Mouse (Mus musculus) heart, embryonic 13.5 days (tissue): ENCODE data around the gene Entpd8. TPM values are rescaled to one million over a fixed set of nuclear protein-coding genes. Genes with fewer than 3 reads are reported as not detected.

Source experiments
- ATAC-seq: fragments of 200-750 bp; cut with Nextera tagmentation; 2 replicates; pipeline ENCODE4 v1.8.0; 2017; ENCODE audit warnings: moderate TSS enrichment; ENCODE audit not compliant: insufficient number of reproducible peaks, low FRiP score, low TSS enrichment; ENCODE audit errors: extremely low read depth
- H3K27ac ChIP-seq: fragments of 300-500 bp; sonication (generic); replicated peaks from 2 replicates; pipeline ENCODE4 v1.5.1; 2015; ENCODE audit warnings: moderate library complexity, mild to moderate bottlenecking, inconsistent platforms
- H3K27me3 ChIP-seq: fragments of 300-500 bp; sonication (generic); replicated peaks from 2 replicates; pipeline ENCODE4 v1.6.1; 2015; ENCODE audit warnings: mild to moderate bottlenecking, inconsistent platforms
- H3K36me3 ChIP-seq: fragments of 300-500 bp; sonication (generic); 2 replicates; pipeline ENCODE4 v1.6.1; 2015; ENCODE audit warnings: mild to moderate bottlenecking, inconsistent platforms
- H3K4me1 ChIP-seq: fragments of 300-500 bp; sonication (generic); 2 replicates; pipeline ENCODE4 v1.6.1; 2015; ENCODE audit warnings: inconsistent platforms
- H3K4me2 ChIP-seq: fragments of 300-500 bp; sonication (generic); 2 replicates; pipeline ENCODE4 v1.6.1; 2015; ENCODE audit warnings: inconsistent platforms, mild to moderate bottlenecking, moderate library complexity
- H3K4me3 ChIP-seq: fragments of 300-500 bp; sonication (generic); 2 replicates; pipeline ENCODE4 v1.5.1; 2015; ENCODE audit warnings: moderate library complexity, mild to moderate bottlenecking, inconsistent platforms
- H3K9ac ChIP-seq: fragments of 300-500 bp; sonication (generic); 2 replicates; pipeline ENCODE4 v1.6.1; 2015; ENCODE audit warnings: inconsistent platforms, mild to moderate bottlenecking, moderate library complexity
- H3K9me3 ChIP-seq: fragments of 300-500 bp; sonication (generic); 2 replicates; pipeline ENCODE4 v1.6.1; 2016; ENCODE audit warnings: inconsistent platforms
- WGBS: fragments of 180-500 bp; shearing (Covaris S2); methylation state at CpG from one replicate; pipeline ENCODE4 v1.1.7; 2015; ENCODE audit warnings: mixed read lengths; 5-methylcytosine and 5-hydroxymethylcytosine counted together
- polyA plus RNA-seq: library from polyadenylated mRNA; unstranded; fragments of >200 nt; fragmentation: Nextera tagmentation; extraction: Ambion mirVana; gene quantifications from 2 replicates; pipeline ENCODE4 v1.2.1, GENCODE M21; 2015

The Entpd8 gene
- polyA plus RNA-seq, 1 experiment from 2014 or later: not detected

- no peaks in the 10 kb centered on the region for H3K9me3 ChIP-seq
- no peak overlapping the region for H3K27ac ChIP-seq
- no peaks in the 10 kb centered on the region for H3K27me3 ChIP-seq
- no peaks in the 10 kb centered on the region for H3K4me1 ChIP-seq
- H3K4me2 ChIP-seq: no peak overlapping the region
- no peak for ATAC-seq
- 76% methylated on average over 1 of the region's 1 CpGs for WGBS
- no peak overlapping the region for H3K4me3 ChIP-seq
- peaks cover 39% of the 10 kb centered on the region for H3K36me3 ChIP-seq
- H3K9ac ChIP-seq: no peak overlapping the region
These were observed 15.8 kb upstream of the Entpd8 start for GRCm38 (mm10) chr2:25064285-25064684.

GRCm38 (mm10) chr2:25065537-25065936, 14.6 kb upstream of the Entpd8 start:
- Histone ChIP-seq H3K4me2 (no peak overlapping the region), H3K27me3 (no peaks in the 10 kb centered on the region), H3K4me1 (no peaks in the 10 kb centered on the region), H3K36me3 (peaks cover 27% of the 10 kb centered on the region), H3K9ac (no peak overlapping the region), H3K27ac (no peak overlapping the region), H3K4me3 (no peak overlapping the region), H3K9me3 (no peaks in the 10 kb centered on the region)
- ATAC-seq: no peak

- WGBS: 81% methylated on average over 4 of the region's 4 CpGs
These were observed 13.6 kb upstream of the Entpd8 start for GRCm38 (mm10) chr2:25066552-25066951.

GRCm38 (mm10) chr2:25069537-25069936, 10.6 kb upstream of the Entpd8 start:
- H3K27ac ChIP-seq: no peak overlapping the region
- H3K4me3 ChIP-seq: no peak overlapping the region
- no peaks in the 10 kb centered on the region for H3K36me3 ChIP-seq
- H3K9ac ChIP-seq: no peak overlapping the region
- H3K9me3 ChIP-seq: no peaks in the 10 kb centered on the region
- no peak for ATAC-seq
- no peaks in the 10 kb centered on the region for H3K27me3 ChIP-seq
- H3K4me1 ChIP-seq: no peaks in the 10 kb centered on the region
- 72% methylated on average over 4 of the region's 4 CpGs for WGBS
- H3K4me2 ChIP-seq: no peak overlapping the region

More at GRCm38 (mm10) chr2:25066552-25066951, 13.6 kb upstream of the Entpd8 start:
- H3K4me2 ChIP-seq: no peak overlapping the region
- no peak overlapping the region for H3K27ac ChIP-seq
- H3K9me3 ChIP-seq: no peaks in the 10 kb centered on the region
- ATAC-seq: no peak
- peaks cover 16% of the 10 kb centered on the region for H3K36me3 ChIP-seq
- no peaks in the 10 kb centered on the region for H3K4me1 ChIP-seq
- no peaks in the 10 kb centered on the region for H3K27me3 ChIP-seq
- no peak overlapping the region for H3K9ac ChIP-seq
- no peak overlapping the region for H3K4me3 ChIP-seq

GRCm38 (mm10) chr2:25072398-25072797, 7.7 kb upstream of the Entpd8 start:
- ATAC-seq: no peak
- Histone ChIP-seq H3K9ac (no peak overlapping the region), H3K4me3 (no peak overlapping the region), H3K36me3 (no peaks in the 10 kb centered on the region), H3K27ac (no peak overlapping the region), H3K4me2 (no peak overlapping the region), H3K9me3 (no peaks in the 10 kb centered on the region), H3K27me3 (no peaks in the 10 kb centered on the region), H3K4me1 (no peaks in the 10 kb centered on the region)
- WGBS: 80% methylated on average over 4 of the region's 4 CpGs

- H3K9ac ChIP-seq: no peak overlapping the region
- H3K27ac ChIP-seq: no peak overlapping the region
- no peak overlapping the region for H3K4me2 ChIP-seq
- no peaks in the 10 kb centered on the region for H3K9me3 ChIP-seq
- H3K36me3 ChIP-seq: no peaks in the 10 kb centered on the region
- no peak for ATAC-seq
- WGBS: 64% methylated on average over 4 of the region's 4 CpGs
- peaks cover 6% of the 10 kb centered on the region; the same call in 1 of the 2 replicates for H3K27me3 ChIP-seq
- no peaks in the 10 kb centered on the region for H3K4me1 ChIP-seq
- H3K4me3 ChIP-seq: no peak overlapping the region
These were observed 4.6 kb upstream of the Entpd8 start for GRCm38 (mm10) chr2:25075506-25075905.

GRCm38 (mm10) chr2:25078967-25079366, 1.1 kb upstream of the Entpd8 start:
- Histone ChIP-seq H3K4me3 (no peak overlapping the region), H3K27me3 (peaks cover 33% of the 10 kb centered on the region), H3K4me1 (no peaks in the 10 kb centered on the region), H3K9ac (no peak overlapping the region), H3K27ac (no peak overlapping the region), H3K4me2 (no peak overlapping the region), H3K9me3 (no peaks in the 10 kb centered on the region), H3K36me3 (no peaks in the 10 kb centered on the region)
- 44% methylated on average over 1 of the region's 1 CpGs for WGBS
- no peak for ATAC-seq

- ATAC-seq: no peak
- WGBS: 75% methylated on average over 4 of the region's 4 CpGs
These were observed 3.6 kb downstream of the Entpd8 start for GRCm38 (mm10) chr2:25083697-25084096.

GRCm38 (mm10) chr2:25085571-25085970, 5.5 kb downstream of the Entpd8 start:
- H3K4me3 ChIP-seq: no peak overlapping the region
- no peak overlapping the region for H3K4me2 ChIP-seq
- H3K36me3 ChIP-seq: no peaks in the 10 kb centered on the region
- no peak overlapping the region for H3K9ac ChIP-seq
- peaks cover 35% of the 10 kb centered on the region for H3K27me3 ChIP-seq
- H3K9me3 ChIP-seq: no peaks in the 10 kb centered on the region
- WGBS: 81% methylated on average over 5 of the region's 5 CpGs
- no peaks in the 10 kb centered on the region for H3K4me1 ChIP-seq
- ATAC-seq: no peak
- H3K27ac ChIP-seq: no peak overlapping the region

More at GRCm38 (mm10) chr2:25083697-25084096, 3.6 kb downstream of the Entpd8 start:
- no peaks in the 10 kb centered on the region for H3K4me1 ChIP-seq
- no peak overlapping the region for H3K9ac ChIP-seq
- H3K9me3 ChIP-seq: no peaks in the 10 kb centered on the region
- peaks cover 41% of the 10 kb centered on the region for H3K27me3 ChIP-seq
- no peak overlapping the region for H3K4me3 ChIP-seq
- no peak overlapping the region for H3K4me2 ChIP-seq
- no peaks in the 10 kb centered on the region for H3K36me3 ChIP-seq
- no peak overlapping the region for H3K27ac ChIP-seq

GRCm38 (mm10) chr2:25087842-25088241, 7.7 kb downstream of the Entpd8 start:
- Histone ChIP-seq H3K27me3 (peaks cover 36% of the 10 kb centered on the region), H3K4me2 (no peak overlapping the region), H3K27ac (no peak overlapping the region), H3K4me1 (no peaks in the 10 kb centered on the region), H3K9ac (no peak overlapping the region), H3K4me3 (no peak overlapping the region), H3K9me3 (no peaks in the 10 kb centered on the region), H3K36me3 (no peaks in the 10 kb centered on the region)
- ATAC-seq: no peak
- WGBS: 87% methylated on average over 2 of the region's 2 CpGs

- Histone ChIP-seq H3K9ac (no peak overlapping the region), H3K36me3 (no peaks in the 10 kb centered on the region), H3K4me3 (no peak overlapping the region), H3K27ac (no peak overlapping the region), H3K4me2 (no peak overlapping the region), H3K9me3 (no peaks in the 10 kb centered on the region), H3K27me3 (peaks cover 37% of the 10 kb centered on the region), H3K4me1 (no peaks in the 10 kb centered on the region)
- ATAC-seq: no peak
- WGBS: 74% methylated on average over 3 of the region's 3 CpGs
These were observed 8.5 kb downstream of the Entpd8 start for GRCm38 (mm10) chr2:25088636-25089035.

GRCm38 (mm10) chr2:25094785-25095108, 14.6 kb downstream of the Entpd8 start:
- peaks cover 4% of the 10 kb centered on the region; the same call in 1 of the 2 replicates for H3K4me1 ChIP-seq
- H3K27ac ChIP-seq: no peak overlapping the region
- peak overlapping the region; percentile 25 for H3K4me3 ChIP-seq
- H3K4me2 ChIP-seq: peak overlapping the region; percentile 52
- H3K27me3 ChIP-seq: peaks cover 59% of the 10 kb centered on the region
- WGBS: 29% methylated on average over 17 of the region's 17 CpGs
- H3K36me3 ChIP-seq: no peaks in the 10 kb centered on the region
- H3K9me3 ChIP-seq: no peaks in the 10 kb centered on the region
- H3K9ac ChIP-seq: no peak overlapping the region
- ATAC-seq: no peak
